Mouse (Mus musculus): ENCODE data around the gene Huwe1.

The Huwe1 gene

DNA sequence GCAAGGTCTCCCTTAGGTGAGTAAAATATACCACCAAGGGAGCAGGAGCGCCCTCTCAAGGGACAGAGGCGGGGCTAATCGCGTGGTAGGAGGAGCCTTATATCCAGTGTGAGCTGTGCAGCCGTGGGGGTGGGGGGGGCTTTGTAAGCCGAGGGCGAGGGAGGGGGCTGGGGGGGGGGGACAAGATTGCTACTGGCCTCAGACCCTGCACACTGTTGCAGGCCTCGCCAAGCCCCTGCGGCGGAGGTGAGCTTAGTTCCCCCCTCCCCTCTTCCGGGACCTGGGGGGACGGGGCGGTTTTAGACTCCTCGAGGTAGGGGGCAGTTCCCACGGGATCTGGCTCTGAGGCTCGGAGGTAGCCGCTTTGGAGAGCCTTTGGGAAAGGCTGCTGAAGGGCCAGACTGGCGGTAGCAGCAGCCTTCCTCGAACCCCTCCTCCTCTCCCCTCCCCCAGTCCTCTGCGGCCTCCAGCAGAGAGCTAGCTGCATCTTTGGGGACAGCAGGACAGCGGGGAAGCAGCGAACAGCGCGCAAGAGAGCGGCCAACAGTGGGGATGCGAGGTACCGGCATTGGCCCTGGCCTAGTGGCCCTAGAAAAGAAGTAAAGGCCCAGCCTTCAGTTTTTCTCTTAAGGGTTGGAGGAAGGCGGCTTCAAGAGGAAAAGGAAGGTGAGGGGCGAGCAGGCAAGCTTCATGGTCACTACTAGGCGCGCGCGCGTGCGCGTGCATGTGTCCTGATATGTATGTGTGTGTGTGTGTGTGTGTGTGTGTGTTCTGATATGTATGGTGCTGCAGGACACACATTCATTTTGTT, at the start of gene Huwe1:
Gene Huwe1, plus strand, starts transcription at position 107 of the 811 bp plus-strand sequence.
- peak; percentile 84 for DNase-seq (ENCODE audit: extremely low spot score)

DNA sequence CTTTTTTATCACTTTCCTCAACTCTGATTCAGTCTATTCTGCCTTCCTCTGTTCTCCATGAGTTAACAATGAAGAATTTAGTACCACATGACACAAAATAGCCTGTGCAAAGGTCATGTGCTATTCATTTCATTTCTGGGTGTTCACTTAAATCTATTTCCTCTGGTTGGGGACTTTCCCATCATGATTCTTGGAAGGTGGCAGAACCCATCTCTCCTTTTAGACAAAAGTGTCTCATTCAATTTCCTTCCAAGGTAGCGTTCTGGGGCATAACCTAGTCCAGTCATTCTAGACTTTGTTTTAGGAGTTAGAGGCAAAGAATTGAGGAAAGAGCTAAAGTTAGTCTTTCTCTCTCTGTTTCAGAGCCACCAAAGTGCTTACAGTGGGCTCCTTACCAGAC, 20.3 kb upstream of the Huwe1 start:
- DNase-seq (ENCODE audit: extremely low spot score), result no peak

DNA sequence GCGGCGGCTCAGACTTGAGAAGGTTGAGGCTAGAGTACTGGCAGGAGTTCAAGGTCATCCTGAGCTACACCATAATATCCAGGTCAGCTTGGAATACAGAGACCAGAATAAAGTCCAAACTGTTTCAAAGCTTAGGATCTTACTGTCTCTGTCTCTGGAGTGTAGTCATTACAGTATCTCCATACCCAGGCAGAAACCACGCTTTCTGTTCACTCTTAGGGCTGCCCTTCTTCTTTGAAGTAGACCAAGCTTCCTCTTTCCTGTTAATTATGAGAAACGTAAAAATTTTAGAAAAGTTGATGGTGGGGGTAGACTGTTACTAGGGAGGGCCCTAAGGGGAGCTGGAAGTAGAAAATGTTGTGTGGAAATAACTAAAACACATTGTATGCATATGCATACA, 17.7 kb upstream of the Huwe1 start:
- no peak for DNase-seq (ENCODE audit: extremely low spot score)

DNA sequence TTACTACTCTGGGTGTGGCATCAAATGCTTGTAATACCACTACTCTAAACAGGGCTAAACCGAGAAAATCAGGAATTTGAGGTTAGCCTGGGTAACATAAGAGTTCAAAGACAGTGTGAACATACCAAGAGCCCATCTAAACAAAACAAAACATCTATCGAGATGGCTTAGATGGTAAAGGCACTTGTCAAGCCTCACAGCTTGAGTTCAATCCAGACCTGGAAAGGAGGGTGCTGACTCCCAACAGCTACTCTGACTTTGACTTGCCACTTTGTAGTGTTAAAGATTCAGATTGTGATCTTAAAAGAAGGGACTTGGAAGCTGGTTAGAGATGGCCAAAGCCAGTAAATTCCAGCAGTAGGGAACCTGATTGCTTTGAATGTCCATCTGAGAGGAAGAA, 7.8 kb upstream of the Huwe1 start:
- DNase-seq (ENCODE audit: extremely low spot score), result no peak

DNA sequence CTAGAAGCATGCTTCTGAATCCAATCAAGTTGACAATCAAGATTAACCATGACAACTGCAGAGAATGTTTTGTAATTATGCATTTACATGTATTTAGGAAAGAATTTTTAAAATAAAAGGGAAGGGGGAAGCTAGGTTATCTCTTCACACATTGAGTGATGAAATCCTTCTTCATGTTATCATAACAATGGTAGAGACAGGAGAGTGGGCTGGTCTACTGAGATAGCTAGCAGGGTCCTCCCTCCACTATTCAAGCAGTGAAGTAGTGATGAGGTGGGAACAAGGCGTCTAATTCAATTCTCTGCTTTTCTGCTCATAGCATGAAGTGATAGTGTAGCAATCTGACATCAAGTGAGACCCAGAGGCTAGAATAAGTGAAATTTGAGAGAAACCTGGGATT, 2.6 kb upstream of the Huwe1 start:
- no peak for DNase-seq (ENCODE audit: extremely low spot score)

DNA sequence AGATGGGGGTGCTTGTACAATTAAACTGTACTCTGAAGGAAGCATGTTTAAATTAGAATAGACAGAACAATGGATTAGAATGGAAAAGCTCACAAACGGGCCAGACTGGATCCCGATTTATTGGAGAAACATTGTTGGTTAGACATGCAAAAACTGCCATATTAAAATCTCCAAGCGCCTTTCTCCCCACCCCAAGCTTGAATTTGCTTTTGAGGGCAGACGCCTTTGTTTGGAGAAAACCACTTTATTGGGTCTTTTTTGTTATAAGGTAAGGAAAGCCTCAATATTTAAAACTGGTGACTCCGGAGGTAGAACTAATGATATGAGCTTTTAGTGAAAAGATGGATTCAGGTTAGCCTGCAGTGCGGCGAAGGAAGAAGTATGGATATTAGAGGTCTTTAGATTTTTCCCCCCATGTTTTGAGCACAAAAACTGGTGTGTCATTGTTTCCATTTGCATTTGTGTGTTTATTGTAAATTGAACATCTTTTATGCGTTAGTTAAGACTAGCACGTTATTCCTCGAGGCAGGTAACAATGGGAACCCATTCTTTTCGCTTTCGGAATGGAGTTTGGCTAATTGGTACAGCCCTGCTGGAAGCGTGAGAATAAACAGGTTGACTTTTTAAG, 1.8 kb downstream of the Huwe1 start:
- no peak for DNase-seq (ENCODE audit: extremely low spot score)

DNA sequence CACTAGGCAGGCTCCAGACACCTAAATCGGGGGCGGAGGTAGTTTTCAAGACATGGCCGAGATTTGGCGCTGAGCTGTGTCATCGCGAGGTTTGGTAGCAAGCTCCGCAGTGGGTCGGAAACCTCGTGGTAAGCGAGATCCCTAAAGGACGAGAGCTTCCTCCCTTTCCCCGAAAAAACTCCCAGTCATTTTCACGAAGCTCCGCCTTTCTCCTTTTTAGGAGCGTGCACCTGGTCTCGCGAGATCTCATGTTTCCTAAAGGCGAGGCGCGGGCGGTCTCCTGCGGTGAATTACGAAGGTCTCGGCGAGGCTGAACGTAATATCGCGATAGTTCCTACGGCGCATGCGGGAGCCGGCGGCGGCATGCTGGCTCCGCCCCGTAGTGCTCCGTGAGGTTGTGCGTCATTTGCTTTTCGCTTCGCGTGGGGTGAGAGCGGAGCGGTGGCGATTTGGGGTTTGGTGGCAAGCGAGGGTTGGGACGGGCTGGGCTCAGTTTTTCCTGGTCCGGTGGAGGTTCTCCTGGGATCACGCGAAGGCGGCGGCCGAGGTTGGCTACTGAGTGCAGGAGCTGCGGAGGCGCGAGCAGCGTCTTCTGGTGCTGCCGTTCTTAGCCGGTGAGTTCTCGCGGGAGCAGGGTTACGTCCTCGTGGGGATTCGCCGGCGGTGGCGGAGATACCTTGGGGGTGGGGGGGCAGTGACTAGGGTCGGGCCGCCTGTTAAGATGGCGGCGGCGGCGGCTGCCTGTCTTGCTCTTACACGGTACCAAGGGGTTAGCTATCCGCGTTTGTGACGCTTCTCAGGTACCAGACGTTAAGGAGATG, 2.6 kb downstream of the Huwe1 start:
- DNase-seq (ENCODE audit: extremely low spot score), result peak; percentile 88

DNA sequence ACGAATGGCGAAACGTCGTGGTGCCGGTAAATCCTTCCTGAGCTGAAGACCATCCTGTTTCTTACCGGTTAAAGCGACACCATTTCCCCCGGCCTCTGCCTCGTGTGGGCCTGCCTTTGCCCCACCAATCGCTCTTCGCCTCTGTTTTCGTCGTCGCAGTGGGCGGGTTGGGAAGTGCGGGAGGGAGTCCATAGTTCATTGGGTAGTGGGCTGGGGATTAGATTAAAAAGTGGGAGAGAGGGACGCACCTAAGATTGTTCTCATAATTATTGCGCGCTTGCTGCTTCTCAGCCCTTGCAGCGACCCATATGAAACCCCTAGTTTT, 3.1 kb downstream of the Huwe1 start:
- DNase-seq (ENCODE audit: extremely low spot score), result no peak

DNA sequence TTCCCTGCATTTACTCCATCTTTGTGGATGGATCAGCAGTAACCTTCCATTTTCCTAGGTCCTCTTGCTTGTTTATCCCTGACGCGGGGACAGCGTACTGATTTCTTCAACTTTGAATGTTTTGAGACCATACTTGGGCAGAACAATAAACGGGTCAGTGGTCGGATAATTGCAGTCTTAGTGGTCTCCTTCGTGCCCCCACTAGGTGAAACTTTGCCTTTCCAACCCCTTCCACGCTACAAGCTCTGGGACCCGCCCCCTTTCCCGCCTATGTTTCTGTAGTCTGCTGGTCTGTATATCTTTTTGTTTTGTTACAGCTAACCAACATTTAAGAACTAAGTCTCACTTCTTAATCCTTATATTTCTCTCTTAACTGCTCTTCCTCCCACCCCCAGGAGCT, 3.8 kb downstream of the Huwe1 start:
- DNase-seq (ENCODE audit: extremely low spot score), result peak; percentile 1

DNA sequence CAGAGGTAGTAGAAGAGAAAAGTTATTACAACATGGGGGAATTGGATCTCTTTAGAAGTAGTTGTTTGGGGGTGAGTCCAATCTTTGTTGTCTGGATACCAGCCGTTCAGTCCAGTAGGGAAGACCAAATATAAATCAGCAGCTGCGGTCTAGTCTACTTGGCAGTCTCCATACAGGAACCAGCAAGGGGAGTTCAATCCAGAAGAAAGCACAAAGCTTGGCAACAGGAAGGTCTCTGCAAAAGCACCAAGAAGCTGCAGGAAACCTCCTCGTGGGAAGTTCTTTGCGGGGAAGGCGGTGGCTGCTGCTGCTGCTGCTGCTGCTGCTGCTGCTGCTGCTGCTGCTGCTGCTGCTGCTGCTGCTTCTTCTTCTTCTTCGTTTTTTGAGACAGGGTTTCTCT, 10.9 kb downstream of the Huwe1 start:
- DNase-seq (ENCODE audit: extremely low spot score), result no peak

DNA sequence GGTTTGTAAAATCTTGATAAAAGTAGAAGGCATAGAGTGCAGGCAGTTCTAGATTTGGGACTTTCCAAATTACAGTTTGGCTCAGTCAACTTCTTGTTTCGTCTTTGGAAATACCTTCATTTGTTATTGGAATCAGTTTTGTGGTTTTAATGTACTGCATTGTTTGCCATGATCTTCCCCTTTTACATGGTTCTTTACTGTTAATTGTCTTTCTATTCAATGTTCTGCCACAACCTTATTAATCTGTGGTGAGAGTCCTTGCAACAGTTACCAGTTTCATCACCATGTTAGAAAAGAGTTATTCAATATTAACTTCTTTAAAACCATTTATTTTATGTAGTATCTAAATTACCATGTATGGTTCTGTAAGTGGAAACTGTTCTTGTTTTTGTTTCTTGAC, 13.0 kb downstream of the Huwe1 start:
- no peak for DNase-seq (ENCODE audit: extremely low spot score)

DNA sequence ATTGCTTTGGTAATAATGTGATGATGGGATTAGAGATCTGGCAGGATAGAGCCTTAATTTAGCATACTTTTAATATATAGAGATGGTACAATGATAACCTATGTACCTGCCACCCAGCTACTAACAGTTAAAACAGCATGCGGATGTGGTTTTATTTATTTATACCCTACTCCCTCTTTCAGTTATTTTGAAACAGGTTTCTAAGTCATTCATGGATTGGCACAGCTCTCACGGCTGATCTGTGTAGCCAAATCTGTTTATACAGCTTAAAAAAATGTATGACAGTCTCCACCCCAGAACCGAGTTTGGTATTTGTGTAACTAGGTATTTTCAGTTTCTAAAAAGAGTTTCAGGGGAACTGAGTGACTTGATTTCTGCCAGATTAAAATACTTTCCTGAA, 17.1 kb downstream of the Huwe1 start:
- no peak for DNase-seq (ENCODE audit: extremely low spot score)

DNA sequence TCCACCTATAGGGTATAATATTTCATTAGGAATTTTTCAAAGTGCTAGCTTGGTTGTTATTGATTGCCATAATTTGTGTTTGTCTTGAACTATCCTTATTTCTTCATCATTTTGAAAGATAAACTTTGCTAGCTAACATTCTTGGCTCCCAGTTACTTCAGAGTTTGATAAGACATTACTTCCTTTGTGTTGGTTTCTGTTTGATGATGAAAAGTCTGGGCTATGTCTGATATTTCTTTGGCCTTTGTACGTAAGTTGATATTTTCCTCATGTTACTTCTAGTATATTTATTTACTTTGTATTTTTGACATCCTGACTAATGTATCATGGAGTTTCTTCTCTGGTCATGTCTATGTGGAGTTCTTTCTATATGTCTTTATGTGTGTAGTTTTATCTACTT, 28.4 kb downstream of the Huwe1 start:
- DNase-seq (ENCODE audit: extremely low spot score), result no peak

DNA sequence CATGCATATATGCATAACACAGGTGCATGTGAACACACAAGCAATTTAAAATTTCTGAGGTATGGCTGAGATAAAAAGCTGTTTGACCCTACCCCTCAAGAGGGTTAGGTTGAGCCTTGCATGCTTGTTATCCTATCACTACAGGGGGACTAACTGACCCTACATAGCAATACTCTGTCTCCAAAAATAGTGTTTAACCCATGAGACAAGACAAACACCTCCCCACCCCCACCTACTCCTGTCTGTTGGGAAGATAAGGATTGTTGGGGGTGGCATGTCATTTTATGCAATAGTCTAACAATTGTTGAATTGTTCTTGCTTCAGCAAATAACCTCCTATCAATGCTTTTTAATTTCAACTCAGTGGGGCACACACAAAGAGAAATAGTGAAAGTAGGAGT, 30.7 kb downstream of the Huwe1 start:
- DNase-seq (ENCODE audit: extremely low spot score), result no peak

DNA sequence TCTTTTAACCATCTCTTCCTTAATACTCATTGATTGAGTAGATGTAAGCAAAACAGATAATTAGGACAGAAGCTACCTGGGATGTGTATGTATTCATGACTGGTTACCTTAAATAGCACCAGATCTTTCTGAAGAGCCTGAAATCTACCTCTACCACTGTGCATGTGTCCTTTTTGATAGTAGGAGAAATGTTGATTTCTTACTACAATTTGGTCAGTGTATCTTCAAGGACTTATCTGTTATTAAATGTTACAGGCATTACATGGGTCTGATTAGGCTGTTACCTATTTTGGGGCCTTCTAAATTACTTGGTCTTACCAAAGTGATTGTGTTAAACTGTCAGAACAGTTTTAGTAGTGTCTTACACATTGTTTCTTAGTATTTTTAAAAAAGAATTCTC, 32.4 kb downstream of the Huwe1 start:
- no peak for DNase-seq (ENCODE audit: extremely low spot score)

DNA sequence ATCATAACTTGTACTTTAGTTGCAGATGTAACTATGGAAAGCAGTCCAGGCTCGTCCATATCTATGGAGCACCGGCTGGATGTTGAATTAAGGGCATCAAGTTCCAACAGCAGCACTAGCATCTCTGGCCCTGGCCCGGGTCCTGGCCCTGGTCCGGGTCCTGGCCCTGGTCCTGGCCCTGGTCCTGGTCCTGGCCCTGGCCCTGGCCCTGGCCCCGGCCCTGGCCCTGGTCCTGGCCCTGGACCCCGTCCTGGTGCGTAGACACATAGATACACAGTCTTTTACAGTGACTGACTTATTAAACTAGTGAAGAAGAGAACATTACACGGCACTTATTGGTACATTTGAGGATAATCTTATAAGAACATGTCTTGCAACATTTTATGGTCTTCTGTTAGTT, 58.8 kb downstream of the Huwe1 start:
- no peak for DNase-seq (ENCODE audit: extremely low spot score)

DNA sequence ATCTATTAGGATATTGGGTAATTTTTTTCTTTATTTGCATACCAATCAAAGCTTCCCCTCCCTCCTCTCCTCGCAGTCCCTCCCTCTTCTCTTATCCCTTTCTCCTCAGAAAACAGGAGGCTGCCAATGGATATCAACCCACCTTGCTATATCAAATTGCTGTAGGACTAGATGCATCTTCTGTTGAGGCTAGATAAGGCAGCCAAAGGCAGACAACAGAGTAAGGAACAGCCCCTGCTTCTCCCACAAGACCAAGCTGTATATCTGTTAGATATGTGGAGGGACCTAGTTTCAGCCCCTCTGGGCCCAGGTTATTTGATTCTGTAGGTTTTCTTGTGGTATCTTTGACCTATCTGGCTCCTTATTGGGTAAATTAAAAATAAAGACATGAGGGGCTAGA, 110.1 kb downstream of the Huwe1 start:
- no peak for DNase-seq (ENCODE audit: extremely low spot score)

DNA sequence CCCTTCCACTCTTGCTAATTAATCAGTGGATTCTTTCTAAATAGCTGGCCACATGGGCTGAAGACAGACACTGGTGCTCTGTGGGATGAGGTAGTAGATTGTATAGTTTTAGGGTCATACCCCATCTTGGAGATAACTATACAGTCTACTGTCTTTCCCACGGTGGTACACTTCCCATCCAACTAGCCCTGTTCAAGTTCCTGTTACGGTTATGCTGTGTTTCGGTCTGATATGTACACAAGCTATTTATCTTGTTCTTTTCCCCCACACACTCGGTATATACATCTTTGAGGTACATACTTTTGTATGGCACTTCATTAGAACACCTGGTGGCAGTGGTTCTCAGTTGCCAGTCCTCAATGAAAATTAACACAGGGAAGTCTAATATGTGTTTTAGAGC, 111.7 kb downstream of the Huwe1 start:
- no peak for DNase-seq (ENCODE audit: extremely low spot score)

DNA sequence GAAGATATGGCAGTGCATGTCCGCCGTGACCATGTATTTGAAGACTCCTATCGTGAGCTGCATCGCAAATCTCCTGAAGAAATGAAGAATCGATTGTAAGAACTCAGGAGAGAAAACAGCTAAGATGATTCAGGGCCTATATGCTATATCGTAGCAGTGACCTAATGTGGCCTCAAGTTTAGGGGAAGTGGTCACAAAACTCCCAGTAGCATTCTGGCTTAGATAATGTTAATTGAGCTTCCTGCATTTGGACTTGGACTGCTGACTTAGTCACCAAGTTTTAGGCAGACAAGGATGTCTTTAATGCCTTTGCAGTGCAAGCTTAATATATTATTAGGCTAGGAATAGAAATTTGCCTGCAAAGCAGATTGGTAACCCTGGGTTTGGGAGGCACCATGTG, 128.8 kb downstream of the Huwe1 start:
- no peak for DNase-seq (ENCODE audit: extremely low spot score)

DNA sequence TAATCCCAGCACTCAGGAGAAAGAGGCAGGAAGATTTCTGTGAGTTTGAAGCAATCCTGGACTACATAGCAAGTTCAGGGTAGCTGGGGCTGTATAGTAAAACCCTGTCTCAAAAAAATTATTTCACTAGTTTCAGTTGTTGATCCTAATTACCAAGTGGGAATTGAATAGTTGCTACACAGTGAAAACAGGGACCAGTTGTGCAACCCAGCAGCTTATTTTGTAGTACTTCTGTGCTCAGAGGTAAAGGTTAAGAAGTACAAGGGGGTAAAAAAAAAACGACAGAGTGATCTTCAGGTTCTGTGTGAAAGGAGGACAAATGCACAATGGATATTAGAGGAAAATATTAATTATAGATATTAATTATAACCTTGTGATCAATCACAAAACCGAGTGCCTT, 138.2 kb downstream of the Huwe1 start:
- no peak for DNase-seq (ENCODE audit: extremely low spot score)

DNA sequence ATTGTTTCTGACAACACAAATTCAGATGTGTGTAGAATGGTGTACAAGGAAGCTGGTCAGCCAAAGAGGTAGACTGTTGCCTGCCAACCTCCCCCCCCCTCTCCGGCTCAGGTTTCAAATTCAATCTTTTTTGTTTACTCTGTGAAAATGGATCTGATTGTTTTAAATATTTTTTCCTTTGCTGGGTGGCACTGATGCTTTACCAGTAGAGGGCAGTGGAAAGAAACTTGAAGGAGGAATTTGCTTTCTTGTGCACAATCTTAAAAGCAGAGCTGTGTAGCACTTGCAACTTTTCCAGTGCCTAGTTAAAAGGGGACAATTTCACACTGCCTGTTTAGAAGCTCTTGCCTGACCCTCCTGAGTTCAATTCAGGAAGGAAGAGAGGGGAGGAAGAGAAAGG, 146.4 kb downstream of the Huwe1 start:
- DNase-seq (ENCODE audit: extremely low spot score), result no peak

DNA sequence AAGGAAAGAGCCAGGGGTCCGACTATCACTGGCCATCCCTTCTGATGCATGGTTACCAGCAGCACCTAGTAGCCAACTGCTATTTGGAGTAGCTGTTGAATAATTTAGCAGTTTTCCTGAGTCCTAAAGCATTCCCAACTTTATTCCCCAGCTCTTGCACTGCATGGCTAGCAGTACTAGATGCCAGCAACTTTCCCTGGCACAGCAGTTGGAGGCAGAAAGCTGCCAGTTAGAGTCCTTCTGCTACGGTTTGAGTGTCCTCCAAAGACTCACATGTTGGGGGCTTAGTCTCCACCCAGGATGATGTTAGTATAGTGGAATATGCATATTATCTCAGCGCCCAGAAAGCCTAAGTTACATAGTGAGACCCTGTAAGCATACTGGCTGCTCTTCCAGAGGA, 147.2 kb downstream of the Huwe1 start:
- DNase-seq (ENCODE audit: extremely low spot score), result no peak

DNA sequence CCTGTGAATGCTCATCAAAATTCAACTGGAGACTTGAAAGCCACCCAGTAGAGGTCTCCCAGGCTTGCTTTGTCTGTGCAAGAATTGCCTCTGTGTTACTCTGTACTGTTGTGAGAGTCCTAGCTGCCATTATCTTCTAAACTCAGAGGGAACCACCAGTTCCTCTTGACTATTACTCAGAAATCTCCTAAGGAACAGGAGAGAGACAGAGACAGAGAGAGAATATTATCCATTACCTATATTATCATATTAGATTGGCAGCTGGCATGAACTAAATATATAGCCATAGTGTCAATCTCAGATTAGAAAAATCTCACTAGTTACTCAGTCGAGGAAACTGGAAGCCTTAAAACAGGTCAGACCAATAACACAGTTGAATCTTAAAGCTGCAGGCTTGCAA, 149.6 kb downstream of the Huwe1 start:
- no peak for DNase-seq (ENCODE audit: extremely low spot score)
